Mouse (Mus musculus) bone marrow, adult 2 months (tissue): Measurements from ENCODE around the gene Gm49510.

ENCODE experiments used
- CTCF ChIP-seq: fragments of 200-500 bp; IDR thresholded peaks from 2 replicates; pipeline ENCODE4 v1.5.1; 2011; ENCODE audit warnings: low read length, control low read depth; ENCODE audit not compliant: control insufficient read depth, insufficient read depth
- POLR2A ChIP-seq: fragments of 200-500 bp; IDR thresholded peaks from 2 replicates; pipeline ENCODE4 v1.6.1; 2011; ENCODE audit warnings: low read depth, mild to moderate bottlenecking, control low read depth, low read length, borderline replicate concordance; ENCODE audit not compliant: control insufficient read depth

DNA sequence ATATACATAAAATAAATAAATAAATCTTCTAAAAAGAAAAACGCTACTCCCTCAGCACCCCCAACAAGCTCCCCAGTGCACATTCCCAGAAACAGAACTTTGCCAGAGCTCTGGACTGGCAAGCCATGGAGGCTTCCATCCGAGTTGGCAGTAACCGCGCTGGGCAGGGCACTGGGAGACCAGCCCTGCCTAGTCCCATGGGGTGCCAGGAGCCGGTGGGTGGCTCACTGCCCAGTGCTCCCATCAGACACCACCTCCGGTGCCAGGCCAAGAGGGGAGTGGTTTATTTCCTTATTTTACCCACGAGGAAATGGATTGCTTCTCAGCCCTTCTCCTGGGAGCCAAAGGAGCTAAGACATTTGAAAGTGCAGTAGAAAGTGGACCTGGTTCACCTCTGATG is 42.5 kb upstream of the Gm49510 start:
- TF ChIP-seq CTCF (no peak), POLR2A (no peak)
